In genomic region chr7:63922975-63923374, GRCm38 (mm10) we compare ENCODE assay signal across 22 mouse cellular contexts. TPM values are rescaled to one million over a fixed set of nuclear protein-coding genes. Genes with fewer than 3 reads are reported as not detected.
A peak's percentile ranks its signal among the peaks of the same experiment; 100 is the strongest.
DNase-seq lines count a peak whose midpoint lies in the region; ATAC-seq and TF ChIP-seq lines count a peak whose summit lies in the region.
"Had no signal": no experiment of that assay in that cellular context is flagged by ENCODE, and none has a peak within 500 bp of the region (broad histone marks: within the 10 kb centered on the region; RNA-seq: fewer than 3 reads in every experiment).

No protein-coding gene starts in this region.

- ATAC-seq in intestine, postnatal 0 days = no peak
- no peak for ATAC-seq in intestine, embryonic 15.5 days
- ATAC-seq in liver, postnatal 0 days = no peak
- ATAC-seq in liver, embryonic 12.5 days = no peak
- ATAC-seq in midbrain, embryonic 11.5 days (ENCODE audit: low FRiP score) = no peak
- ATAC-seq: CD4-positive, CD25-positive, alpha-beta regulatory T cell, adult 4 months; forebrain, embryonic 14.5 days; midbrain, embryonic 13.5 days had no signal

- peaks cover 77% of the 10 kb centered on the region for H3K4me1 ChIP-seq in cerebellum, adult 2 months (ENCODE audit: control insufficient read depth, insufficient read depth, low read length)
- H3K4me1 ChIP-seq in intestine, postnatal 0 days (replicated peaks; ENCODE audit: control insufficient read depth, insufficient read depth, low read length) = peaks cover 16% of the 10 kb centered on the region
- H3K4me1 ChIP-seq in intestine, embryonic 15.5 days (replicated peaks) = peaks cover 31% of the 10 kb centered on the region
- H3K4me1 ChIP-seq in liver, postnatal 0 days (ENCODE audit: insufficient read depth) = peaks cover 94% of the 10 kb centered on the region
- peaks cover 97% of the 10 kb centered on the region for H3K4me1 ChIP-seq in liver, embryonic 12.5 days
- peaks cover 6% of the 10 kb centered on the region; the same call in 1 of the 2 replicates for H3K4me1 ChIP-seq in midbrain, embryonic 11.5 days (ENCODE audit: control insufficient read depth, insufficient read depth, low read length)

- TF ChIP-seq CTCF in cerebellum, adult 2 months (IDR thresholded peaks at IDR 0.05; ENCODE audit: borderline replicate concordance, insufficient read depth, low read depth, low read length) = no peak
- TF ChIP-seq CTCF in intestine, postnatal 0 days (IDR thresholded peaks at IDR 0.05; ENCODE audit: low read depth) = 0 out of 2 replicates have a peak, but pooled peaks have one; percentile 21
- peak; percentile 23; the same call in 1 of the 2 replicates for TF ChIP-seq CTCF in liver, postnatal 0 days (IDR thresholded peaks at IDR 0.05; ENCODE audit: low read depth)

- no peaks in the 10 kb centered on the region for H3K36me3 ChIP-seq in intestine, postnatal 0 days (ENCODE audit: control insufficient read depth, insufficient read depth)
- H3K36me3 ChIP-seq in intestine, embryonic 15.5 days = no peaks in the 10 kb centered on the region
- peaks cover 7% of the 10 kb centered on the region; the same call in 1 of the 2 replicates for H3K36me3 ChIP-seq in liver, postnatal 0 days (replicated peaks; ENCODE audit: insufficient read depth, low read length)
- H3K36me3 ChIP-seq in liver, embryonic 12.5 days = peaks cover 5% of the 10 kb centered on the region; the same call in 1 of the 2 replicates
- 0 out of 2 replicates have a peak, but pooled peaks cover 2% of the 10 kb centered on the region for H3K36me3 ChIP-seq in midbrain, embryonic 11.5 days (ENCODE audit: control insufficient read depth, insufficient read depth, low read length)
- H3K36me3 ChIP-seq: embryonic facial prominence, embryonic 12.5 days; kidney, embryonic 15.5 days; limb, embryonic 15.5 days; midbrain, embryonic 13.5 days had no signal

- TF ChIP-seq EP300 in liver, postnatal 0 days (IDR thresholded peaks at IDR 0.05; ENCODE audit: low read depth) = no peak

- H3K27me3 ChIP-seq in cerebellum, adult 2 months (ENCODE audit: control insufficient read depth, insufficient read depth, low read length) = no peaks in the 10 kb centered on the region
- no peaks in the 10 kb centered on the region for H3K27me3 ChIP-seq in intestine, postnatal 0 days (replicated peaks; ENCODE audit: control insufficient read depth, insufficient read depth, low read length)
- H3K27me3 ChIP-seq in intestine, embryonic 15.5 days (replicated peaks) = no peaks in the 10 kb centered on the region
- no peaks in the 10 kb centered on the region for H3K27me3 ChIP-seq in liver, postnatal 0 days (ENCODE audit: insufficient read depth, low read length)
- H3K27me3 ChIP-seq in liver, embryonic 12.5 days (replicated peaks) = no peaks in the 10 kb centered on the region
- H3K27me3 ChIP-seq in midbrain, embryonic 11.5 days (ENCODE audit: control insufficient read depth, insufficient read depth, low read length) = no peaks in the 10 kb centered on the region
- H3K27me3 ChIP-seq: embryonic facial prominence, embryonic 12.5 days; kidney, embryonic 15.5 days; limb, embryonic 15.5 days; midbrain, embryonic 13.5 days; neural tube, embryonic 13.5 days had no signal

- WGBS in cerebellum, adult 2 months = 73% methylated on average over 1 of the region's 1 CpGs
- 88% methylated on average over 1 of the region's 1 CpGs for WGBS in intestine, postnatal 0 days
- WGBS in intestine, embryonic 15.5 days = 84% methylated on average over 1 of the region's 1 CpGs
- 78% methylated on average over 1 of the region's 1 CpGs for WGBS in liver, postnatal 0 days (ENCODE audit: insufficient replicate concordance)
- 63% methylated on average over 1 of the region's 1 CpGs for WGBS in liver, embryonic 12.5 days (ENCODE audit: insufficient replicate concordance)
- 85% methylated on average over 1 of the region's 1 CpGs for WGBS in midbrain, embryonic 11.5 days

- no peak overlapping the region for H3K9ac ChIP-seq in intestine, postnatal 0 days (ENCODE audit: low read depth, low read length)
- H3K9ac ChIP-seq in intestine, embryonic 15.5 days = no peak overlapping the region
- no peak overlapping the region for H3K9ac ChIP-seq in liver, postnatal 0 days (replicated peaks)
- H3K9ac ChIP-seq in liver, embryonic 12.5 days = no peak overlapping the region
- H3K9ac ChIP-seq in midbrain, embryonic 11.5 days (ENCODE audit: low read length) = no peak overlapping the region
- H3K9ac ChIP-seq: embryonic facial prominence, embryonic 12.5 days; kidney, embryonic 15.5 days; limb, embryonic 15.5 days; lung, embryonic 14.5 days; midbrain, embryonic 13.5 days; neural tube, embryonic 13.5 days had no signal

- no peak for DNase-seq in cerebellum, adult 2 months
- DNase-seq in cerebellum, adult 9-10 months = no peak
- DNase-seq in liver, postnatal 0 days = no peak
- peak; percentile 16 for DNase-seq in brain, adult 2 months (ENCODE audit: low read depth, low spot score)
- DNase-seq in midbrain, embryonic 11.5 days (ENCODE audit: low spot score, missing footprints) = no peak
- DNase-seq: cerebellum, postnatal 10 days; heart, postnatal 10 days; layer of hippocampus, postnatal 36 days; lung, embryonic 14.5 days; spleen, adult 18-20 months had no signal

- H3K9me3 ChIP-seq in intestine, postnatal 0 days (ENCODE audit: control insufficient read depth) = no peaks in the 10 kb centered on the region
- no peaks in the 10 kb centered on the region for H3K9me3 ChIP-seq in intestine, embryonic 15.5 days
- H3K9me3 ChIP-seq in liver, postnatal 0 days (ENCODE audit: low read length) = no peaks in the 10 kb centered on the region
- no peaks in the 10 kb centered on the region for H3K9me3 ChIP-seq in liver, embryonic 12.5 days (replicated peaks)
- H3K9me3 ChIP-seq in midbrain, embryonic 11.5 days (ENCODE audit: control insufficient read depth, low read length) = no peaks in the 10 kb centered on the region
- H3K9me3 ChIP-seq: embryonic facial prominence, embryonic 12.5 days; kidney, embryonic 15.5 days; limb, embryonic 15.5 days; midbrain, embryonic 13.5 days; neural tube, embryonic 13.5 days had no signal

- no peak for TF ChIP-seq POLR2A in cerebellum, adult 2 months (IDR thresholded peaks at IDR 0.05; ENCODE audit: borderline replicate concordance, insufficient read depth, low read length)

- no peak overlapping the region for H3K4me2 ChIP-seq in intestine, postnatal 0 days (replicated peaks; ENCODE audit: low read depth)
- H3K4me2 ChIP-seq in intestine, embryonic 15.5 days (replicated peaks) = no peak overlapping the region
- H3K4me2 ChIP-seq in liver, postnatal 0 days (ENCODE audit: low read depth, low read length) = no peak overlapping the region
- H3K4me2 ChIP-seq in liver, embryonic 12.5 days = no peak overlapping the region
- H3K4me2 ChIP-seq in midbrain, embryonic 11.5 days = no peak overlapping the region
- H3K4me2 ChIP-seq: embryonic facial prominence, embryonic 12.5 days; kidney, embryonic 15.5 days; limb, embryonic 15.5 days; lung, embryonic 14.5 days; midbrain, embryonic 13.5 days; neural tube, embryonic 13.5 days had no signal

- H3K4me3 ChIP-seq in cerebellum, adult 2 months (replicated peaks; ENCODE audit: insufficient read depth, low read depth, low read length) = no peak overlapping the region
- H3K4me3 ChIP-seq in intestine, postnatal 0 days (ENCODE audit: low read depth, low read length) = no peak overlapping the region
- no peak overlapping the region for H3K4me3 ChIP-seq in intestine, embryonic 15.5 days (replicated peaks)
- H3K4me3 ChIP-seq in liver, postnatal 0 days (ENCODE audit: low read depth, low read length) = no peak overlapping the region
- no peak overlapping the region for H3K4me3 ChIP-seq in liver, embryonic 12.5 days
- H3K4me3 ChIP-seq in midbrain, embryonic 11.5 days (ENCODE audit: low read depth, low read length) = no peak overlapping the region
- H3K4me3 ChIP-seq: embryonic facial prominence, embryonic 12.5 days; erythroblast, embryonic 14.5 days; kidney, embryonic 15.5 days; limb, embryonic 15.5 days; midbrain, embryonic 13.5 days; neural tube, embryonic 13.5 days had no signal

- H3K27ac ChIP-seq in cerebellum, adult 2 months (ENCODE audit: insufficient read depth, low read length) = peak overlapping the region; percentile 50; the same call in 1 of the 2 replicates
- no peak overlapping the region for H3K27ac ChIP-seq in intestine, postnatal 0 days (ENCODE audit: low read depth, low read length)
- H3K27ac ChIP-seq in intestine, embryonic 15.5 days = no peak overlapping the region
- H3K27ac ChIP-seq in liver, postnatal 0 days (ENCODE audit: low read depth) = no peak overlapping the region
- no peak overlapping the region for H3K27ac ChIP-seq in liver, embryonic 12.5 days
- no peak overlapping the region for H3K27ac ChIP-seq in midbrain, embryonic 11.5 days (ENCODE audit: low read depth, low read length)
- H3K27ac ChIP-seq: embryonic facial prominence, embryonic 12.5 days; kidney, embryonic 15.5 days; limb, embryonic 15.5 days; midbrain, embryonic 13.5 days; neural tube, embryonic 13.5 days had no signal

RNA-seq across cellular contexts. Expression of gene E030018B13Rik, which starts 6.3 kb away (rescaled TPM):
- not detected in 2 replicates for polyA plus RNA-seq in cerebellum, adult 2 months (2012; rRNA removed)
- not detected in 2 replicates for polyA plus RNA-seq in intestine, postnatal 0 days (2015; fragmentation: Nextera tagmentation; extraction: Ambion mirVana)
- polyA plus RNA-seq in intestine, embryonic 15.5 days (2015; fragmentation: Nextera tagmentation; extraction: Ambion mirVana) = not detected in 2 replicates
- polyA plus RNA-seq in liver, postnatal 0 days (2015; fragmentation: Nextera tagmentation; extraction: Ambion mirVana) = 0.14 TPM in 1 of 2 replicates, not detected in the other
- not detected in 2 replicates for polyA plus RNA-seq in liver, embryonic 12.5 days (2016; fragmentation: Nextera tagmentation; extraction: Ambion mirVana)
- polyA plus RNA-seq in midbrain, embryonic 11.5 days (2014; fragmentation: Nextera tagmentation; extraction: Ambion mirVana) = 0.14 TPM in 1 of 2 replicates, not detected in the other
- polyA plus RNA-seq: CD4-positive, CD25-positive, alpha-beta regulatory T cell, adult 4 months; embryonic facial prominence, embryonic 12.5 days; erythroblast, embryonic 14.5 days; forebrain, embryonic 14.5 days; kidney, embryonic 15.5 days; limb, embryonic 15.5 days; stomach, embryonic 16.5 days had no signal

RNA-seq across cellular contexts. Expression of gene Klf13, which starts 15.7 kb away (rescaled TPM):
- 60.8 and 68.9 TPM in 2 replicates for polyA plus RNA-seq in cerebellum, adult 2 months (2012; rRNA removed)
- polyA plus RNA-seq in intestine, postnatal 0 days (2015; fragmentation: Nextera tagmentation; extraction: Ambion mirVana) = 19.3 and 24.5 TPM in 2 replicates
- polyA plus RNA-seq in intestine, embryonic 15.5 days (2015; fragmentation: Nextera tagmentation; extraction: Ambion mirVana) = 25.9 and 26.7 TPM in 2 replicates
- 25.5 and 25.7 TPM in 2 replicates for polyA plus RNA-seq in liver, postnatal 0 days (2015; fragmentation: Nextera tagmentation; extraction: Ambion mirVana)
- 17.7 and 20.8 TPM in 2 replicates for polyA plus RNA-seq in liver, embryonic 12.5 days (2016; fragmentation: Nextera tagmentation; extraction: Ambion mirVana)
- polyA plus RNA-seq in midbrain, embryonic 11.5 days (2014; fragmentation: Nextera tagmentation; extraction: Ambion mirVana) = 31.5 and 32.0 TPM in 2 replicates
